Mouse (Mus musculus) kidney, postnatal 25 days (tissue): ENCODE data around the gene Pklr.
A peak's percentile ranks its signal among the peaks of the same experiment; 100 is the strongest.

Source experiments
- DNase-seq, 2 experiments: peaks; one replicate each; pipeline ENCODE4 v3.0.0; 2021; ENCODE audit warnings: mixed read lengths in 2 of 2

The Pklr gene

DNA sequence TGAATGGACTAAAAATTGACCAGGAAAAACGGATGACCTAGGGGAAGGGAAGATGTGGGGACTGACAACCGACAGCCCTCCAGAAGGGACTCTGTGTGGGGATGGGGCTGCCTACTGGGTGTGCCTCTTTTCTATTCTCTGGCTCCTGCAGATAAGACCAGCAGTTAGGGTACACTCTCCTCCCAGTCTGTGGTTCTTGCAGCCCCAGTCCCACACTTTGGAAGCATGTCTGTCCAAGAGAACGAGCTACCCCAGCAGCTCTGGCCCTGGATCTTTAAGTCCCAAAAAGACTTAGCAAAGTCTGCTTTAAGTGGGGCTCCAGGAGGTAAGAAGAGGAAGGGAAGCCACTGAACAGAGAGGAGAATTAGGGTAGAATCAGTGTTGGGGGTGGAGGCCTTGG, at the start of gene Pklr:
TSS of gene Pklr (plus strand) at position 185 of the 400 bp plus-strand sequence.
- no peak for DNase-seq

DNA sequence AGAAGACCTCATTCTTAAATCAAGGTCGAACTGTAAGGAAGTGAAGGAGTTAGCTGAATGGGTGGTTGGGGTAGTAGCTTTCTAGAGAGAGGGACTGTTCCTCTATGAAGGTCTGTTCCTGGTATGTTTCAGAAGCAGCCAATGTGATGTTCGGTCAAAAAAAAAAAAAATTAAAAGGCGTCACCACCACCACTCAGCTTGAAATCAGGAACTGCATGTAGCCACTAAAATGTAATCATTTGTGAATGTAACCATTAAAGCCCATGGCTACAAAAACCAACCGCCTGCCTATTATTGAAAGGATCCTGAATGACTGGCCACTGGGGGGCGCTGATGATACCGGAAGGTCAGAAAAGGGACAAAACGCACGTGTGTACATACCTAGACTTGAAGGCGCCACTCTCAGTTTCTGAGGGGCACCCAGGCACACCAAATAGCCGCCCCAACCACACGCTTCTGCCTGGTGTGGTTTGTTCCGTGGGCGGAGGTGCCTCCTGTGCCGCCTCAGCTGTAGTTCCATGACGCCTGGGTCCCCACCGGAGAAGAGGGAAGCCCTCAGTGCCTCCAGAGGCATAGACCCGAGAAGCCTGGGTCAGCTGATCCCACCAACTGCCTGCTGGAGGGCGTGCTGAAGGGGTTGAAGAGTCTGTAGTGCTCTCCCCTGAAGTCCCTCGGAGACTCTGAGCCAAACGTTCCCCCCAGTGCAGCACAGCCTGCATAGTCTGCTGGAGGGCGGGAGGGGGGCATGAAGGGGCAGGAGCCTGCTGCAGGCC, 48.4 kb upstream of the Pklr start:
- peak; percentile 90 to 95 for DNase-seq

DNA sequence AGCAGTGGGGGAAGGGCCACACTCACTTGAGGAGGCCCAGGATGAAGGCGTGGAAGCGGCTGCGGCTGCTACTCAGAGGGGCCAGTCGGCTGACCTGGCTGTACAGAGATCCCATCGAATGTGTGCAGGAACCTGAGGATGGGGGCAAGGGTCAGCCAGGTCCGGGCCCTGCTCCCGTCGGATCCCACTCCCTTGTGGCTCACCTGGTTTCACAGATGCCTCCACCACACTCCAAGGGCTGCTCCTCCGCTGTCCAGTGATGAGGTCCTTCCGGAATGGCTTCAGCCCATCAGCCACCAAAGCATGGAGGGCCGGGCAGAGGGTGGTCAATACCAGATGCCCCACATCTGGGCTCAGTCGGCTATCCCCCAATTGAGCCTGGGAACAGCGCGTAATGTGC, 47.0 kb upstream of the Pklr start:
- DNase-seq = peak; percentile 6 to 53

DNA sequence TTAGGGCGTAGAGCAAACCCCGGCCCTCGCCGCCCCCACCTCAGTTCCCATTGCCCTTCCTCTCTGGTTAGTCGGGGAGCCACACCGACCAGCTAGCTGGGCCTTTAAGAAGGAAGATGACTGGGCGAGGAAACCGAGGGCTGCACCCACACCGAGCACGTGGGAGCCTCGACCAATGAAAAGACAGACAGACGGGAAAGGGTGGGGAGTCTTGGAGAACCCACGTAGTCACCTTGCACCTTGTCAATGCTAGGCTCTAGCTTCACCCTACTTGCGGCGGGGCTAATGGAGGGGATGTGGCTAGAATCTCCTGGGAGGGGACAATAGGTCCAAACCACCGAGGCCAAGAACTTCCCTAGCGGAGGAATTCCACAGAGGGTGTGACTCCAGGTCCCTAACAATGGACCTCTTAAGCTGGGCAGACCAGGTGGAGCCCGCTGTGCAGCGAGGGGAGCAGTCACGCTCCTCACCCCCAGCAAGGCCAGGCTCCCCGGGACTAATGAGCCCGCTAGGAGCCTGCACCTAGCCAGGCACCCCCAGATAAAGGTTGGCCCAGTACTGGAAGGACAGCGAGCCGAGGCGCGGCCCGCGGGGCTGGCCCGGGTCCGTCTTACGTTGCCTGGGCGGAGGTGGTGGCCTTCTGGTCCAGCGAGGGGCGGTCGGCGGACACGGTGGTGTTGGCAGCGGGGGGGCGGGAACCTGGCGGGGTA, 45.9 kb upstream of the Pklr start:
- DNase-seq = peak; percentile 91 to 96

DNA sequence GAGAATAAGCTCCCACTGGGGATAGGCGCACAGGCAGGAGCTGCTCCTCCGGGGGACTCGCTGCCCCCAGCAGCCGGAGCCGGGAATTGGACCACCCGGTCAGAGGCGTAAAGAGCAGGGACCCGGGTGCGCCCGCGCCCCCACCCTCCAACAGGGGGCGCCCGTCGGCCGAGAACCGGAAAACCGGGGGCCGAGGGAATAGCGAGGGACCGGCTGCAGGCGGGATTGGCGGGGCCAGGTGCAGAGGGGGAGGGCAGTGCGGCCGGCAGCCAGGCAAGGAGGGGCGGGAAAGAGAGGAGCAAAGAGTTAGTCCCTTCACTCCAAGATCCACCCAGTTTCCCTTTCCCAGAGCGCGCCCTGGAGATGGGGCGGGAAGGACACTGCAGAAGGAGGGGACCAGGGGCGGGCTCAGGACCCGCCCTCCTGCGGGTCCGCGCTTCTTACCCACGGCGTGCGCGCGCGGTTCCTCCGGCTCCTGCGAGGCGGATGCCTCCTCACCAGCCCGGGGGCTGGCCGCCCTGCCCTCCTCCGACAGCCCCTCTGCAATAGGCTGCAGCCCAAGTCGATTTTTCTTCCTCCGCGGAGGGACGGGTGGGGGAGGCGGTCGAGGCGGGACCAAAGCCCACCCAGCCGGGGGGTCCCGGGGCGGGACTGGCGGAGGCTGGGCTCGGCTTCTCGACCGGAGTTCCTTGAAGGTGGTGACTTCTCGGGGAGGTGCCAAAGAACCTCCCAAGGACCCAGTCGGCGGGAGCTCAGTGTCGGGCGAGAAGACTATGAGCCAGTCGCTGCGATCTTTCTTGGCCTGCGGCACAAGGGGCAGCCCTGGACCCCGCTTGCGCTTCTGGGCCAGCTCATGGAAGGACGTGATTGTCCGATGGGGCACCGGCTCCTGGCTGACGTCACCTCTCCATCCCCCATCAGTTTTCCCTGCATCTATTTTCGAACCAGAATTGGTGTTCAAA, 45.0 kb upstream of the Pklr start:
- peak; percentile 80 to 92 for DNase-seq

DNA sequence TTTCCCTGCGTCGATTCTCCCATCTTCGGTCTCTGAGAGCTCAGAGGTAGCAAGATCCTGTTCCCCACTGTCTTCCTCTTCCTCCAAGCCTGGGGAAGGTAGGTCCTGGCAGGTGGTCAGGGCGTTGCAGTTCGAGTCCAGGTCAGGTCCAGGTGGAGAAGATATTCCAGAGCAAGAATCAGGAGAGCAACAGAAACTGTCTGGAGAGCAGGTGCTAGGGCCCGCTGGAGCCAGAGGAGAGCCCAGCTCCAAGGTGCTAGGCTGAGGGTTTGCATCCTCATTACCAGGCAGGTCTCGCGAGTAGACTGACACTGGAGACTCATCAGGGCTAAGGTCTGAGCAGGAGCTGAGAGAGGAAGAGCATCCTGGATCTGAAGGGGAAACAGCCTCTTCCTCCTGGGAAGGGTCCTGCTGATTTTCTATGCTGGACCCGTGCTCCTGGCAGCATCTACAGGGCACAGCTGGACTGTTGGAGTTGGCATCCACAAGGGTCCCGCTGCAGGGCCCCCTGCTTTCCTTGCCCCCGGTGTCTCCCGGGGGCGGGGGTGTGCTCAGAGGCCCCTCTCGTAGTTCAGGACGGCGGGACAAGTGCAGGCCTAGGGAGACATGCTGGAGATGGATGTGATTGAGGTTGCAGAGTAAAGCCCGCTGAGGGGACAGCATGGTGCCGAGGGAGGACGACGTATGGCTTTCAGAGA, 44.0 kb upstream of the Pklr start:
- no peak for DNase-seq

DNA sequence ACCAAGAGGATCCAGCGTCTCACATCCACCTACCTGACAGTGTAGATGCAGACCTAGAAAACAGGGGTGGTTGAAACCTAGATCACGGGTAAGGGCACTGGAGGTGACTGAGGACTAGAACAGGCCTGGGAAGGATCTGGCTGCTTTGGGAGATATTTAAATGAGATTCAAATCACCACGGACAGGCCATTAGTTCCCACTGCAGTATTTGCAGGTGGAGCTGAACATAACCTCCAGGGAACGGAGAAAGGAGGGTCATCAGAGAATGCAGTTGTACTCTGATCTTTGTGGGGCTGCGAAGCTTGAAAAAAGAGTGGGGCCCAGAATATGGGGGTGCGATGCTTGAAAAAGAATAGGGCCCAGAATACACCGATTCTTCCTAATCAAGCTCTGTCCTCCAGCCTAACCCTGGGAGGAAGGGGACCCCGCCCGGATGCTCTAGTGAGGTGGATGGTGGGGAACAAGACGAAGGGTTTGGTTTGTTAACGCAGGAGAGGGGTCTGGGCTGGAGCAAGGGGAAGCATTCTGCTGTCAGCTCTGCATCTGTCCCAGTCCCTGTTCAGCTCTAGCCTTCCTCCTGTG, 43.3 kb upstream of the Pklr start:
- DNase-seq = no peak

DNA sequence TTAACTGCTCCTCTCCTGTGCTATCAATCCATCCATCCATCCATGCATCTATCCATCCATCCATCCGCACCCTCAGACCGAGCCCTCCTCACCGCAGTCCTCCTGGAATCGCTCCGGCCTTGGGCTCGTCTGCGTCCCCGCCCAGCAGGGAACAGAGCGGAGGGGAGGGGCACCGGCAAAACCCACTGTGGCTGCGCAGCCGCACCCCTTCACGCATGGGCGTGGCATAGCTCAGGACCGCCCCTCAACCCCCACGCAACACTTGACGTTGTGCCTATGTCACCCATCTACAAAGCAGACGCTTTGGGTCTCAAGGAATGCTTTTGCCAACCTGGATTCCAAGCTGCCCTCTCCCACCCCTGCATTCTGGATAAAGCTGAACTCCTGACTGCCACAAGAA, 42.8 kb upstream of the Pklr start, which contains the start of gene Rusc1:
TSS of gene Rusc1 (minus strand) at position 137 of the 400 bp plus-strand sequence.
- peak; percentile 84 to 90 for DNase-seq

DNA sequence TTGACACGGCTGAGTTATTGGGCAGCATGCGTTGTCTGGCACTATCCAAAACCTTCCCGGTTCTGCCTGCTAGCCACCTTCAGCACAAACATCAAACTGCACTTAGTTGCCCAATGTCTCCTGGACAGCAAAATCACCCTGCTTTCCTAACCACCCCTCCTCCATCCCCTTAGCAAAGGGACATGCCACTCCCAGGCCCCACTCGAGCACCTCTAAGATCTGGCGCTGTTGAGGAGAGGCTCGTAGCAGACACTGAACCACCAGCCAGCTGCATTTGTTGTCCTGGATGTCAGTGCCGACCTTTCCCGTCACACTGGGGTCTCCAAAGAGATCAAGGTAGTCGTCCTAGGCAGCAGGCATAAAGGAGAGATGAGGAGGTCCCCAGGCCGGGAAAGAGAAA, 41.9 kb upstream of the Pklr start:
- DNase-seq = no peak

DNA sequence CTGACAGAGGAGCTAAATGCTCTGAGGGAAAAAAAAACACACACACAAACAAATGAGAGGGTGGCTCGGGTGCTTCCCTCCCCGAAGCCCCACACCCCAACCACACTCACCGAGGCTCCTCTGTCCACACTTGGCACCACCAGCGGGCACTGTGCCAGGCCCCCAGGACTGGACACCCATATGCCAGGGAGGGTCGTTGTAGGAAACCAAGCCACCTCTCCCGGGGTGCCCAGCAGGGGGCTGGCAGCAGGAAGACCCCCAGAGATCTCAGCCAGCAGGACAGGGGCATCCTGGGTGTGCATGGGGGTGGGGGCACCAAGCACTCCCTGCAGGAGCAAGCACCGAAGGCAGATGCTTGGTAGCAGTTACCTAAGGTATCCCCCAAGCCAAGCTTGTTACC, 35.1 kb upstream of the Pklr start, which contains the start of gene Gm43738:
TSS of gene Gm43738 (minus strand) at position 289 of the 400 bp plus-strand sequence.
- DNase-seq = peak in 1 of 2 experiments; percentile 54

DNA sequence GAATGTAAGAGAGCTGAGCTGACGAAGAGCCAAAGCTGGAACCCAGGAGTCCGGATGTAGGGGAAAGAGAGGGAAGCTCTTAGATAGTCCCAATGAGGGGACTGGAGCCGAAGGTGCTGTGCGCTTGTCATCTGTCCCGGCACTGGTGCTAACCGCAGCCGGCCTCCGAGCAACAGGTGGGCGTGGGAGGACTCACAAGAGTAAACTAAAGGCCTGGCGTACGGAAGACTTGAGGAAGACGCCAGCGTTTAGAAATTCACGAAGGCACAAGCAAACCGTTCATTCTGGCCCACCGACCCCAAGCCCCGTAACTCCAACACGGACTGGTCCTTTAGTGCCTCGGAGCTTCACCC, 34.5 kb upstream of the Pklr start:
- no peak for DNase-seq

DNA sequence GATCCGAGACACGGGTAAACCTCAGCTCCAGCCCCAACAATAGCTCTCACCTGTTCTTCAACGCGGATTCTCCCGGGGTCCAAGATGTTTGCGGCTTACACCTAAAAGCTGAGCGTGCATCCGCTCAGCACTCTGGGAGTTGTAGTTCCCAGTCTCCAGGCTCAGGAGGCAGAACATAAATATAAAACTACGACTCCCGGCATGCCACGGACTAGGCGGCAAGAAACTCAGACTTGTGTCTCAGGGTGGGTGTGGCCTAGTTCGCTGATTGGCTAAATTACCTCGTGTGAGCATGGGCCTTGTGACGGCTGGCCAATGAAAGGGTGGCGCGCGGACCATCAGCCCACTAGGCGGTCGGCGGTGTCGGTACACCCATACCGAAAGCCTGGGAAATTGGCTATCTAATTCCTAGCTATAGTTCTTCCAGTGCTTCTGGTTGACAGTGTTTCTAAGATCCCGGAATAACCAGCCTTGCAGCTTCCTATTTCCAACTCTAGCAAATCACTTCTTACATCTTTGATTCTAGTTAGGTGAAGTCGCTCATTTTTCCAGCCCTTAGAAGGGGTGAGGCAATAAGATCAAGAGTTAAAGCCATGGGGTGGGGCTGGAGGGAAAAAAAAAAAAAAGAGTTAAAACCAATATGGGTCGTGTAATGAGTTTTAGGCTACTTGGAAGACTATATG, 34.0 kb upstream of the Pklr start, which contains the start of gene Fdps:
TSS of gene Fdps (minus strand) at position 148 of the 683 bp plus-strand sequence.
- peak; percentile 99 for DNase-seq

DNA sequence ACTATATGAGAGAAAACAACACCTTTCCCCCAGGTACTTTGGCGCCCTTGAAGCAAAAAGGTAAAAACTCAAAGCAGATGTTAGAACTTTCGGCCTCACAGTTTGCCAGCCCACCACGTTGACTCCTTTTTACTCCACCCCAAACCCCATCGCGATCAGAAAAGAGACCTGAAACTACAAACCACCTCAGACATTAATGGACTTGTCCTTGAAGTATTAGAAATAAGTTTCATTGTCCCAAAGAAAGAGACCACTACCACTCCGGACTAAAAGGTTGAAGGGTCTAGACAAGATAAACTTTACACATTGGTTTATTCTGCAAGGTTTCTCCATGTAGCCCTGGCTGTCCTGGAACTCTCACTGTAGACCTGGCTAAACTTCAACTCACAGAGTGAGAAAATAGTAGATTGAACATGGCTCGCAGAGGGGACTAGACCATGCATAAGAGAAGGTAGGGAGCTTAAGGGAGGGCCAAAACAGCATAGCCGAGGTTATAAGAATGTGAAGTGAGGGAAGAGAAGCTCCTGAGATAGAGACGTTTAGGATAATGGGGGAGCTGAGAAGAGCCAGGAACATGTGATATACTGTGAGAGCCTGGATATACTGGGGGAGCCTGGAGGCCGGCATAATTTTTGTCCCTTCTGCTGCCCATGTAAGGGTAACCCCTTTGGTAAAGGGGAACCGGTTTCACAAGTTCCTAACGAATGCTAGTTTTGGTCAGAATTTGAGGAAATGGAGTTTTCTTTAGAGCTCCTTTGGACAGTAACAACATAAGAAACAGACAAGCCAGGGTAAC, 33.2 kb upstream of the Pklr start:
- DNase-seq = no peak

DNA sequence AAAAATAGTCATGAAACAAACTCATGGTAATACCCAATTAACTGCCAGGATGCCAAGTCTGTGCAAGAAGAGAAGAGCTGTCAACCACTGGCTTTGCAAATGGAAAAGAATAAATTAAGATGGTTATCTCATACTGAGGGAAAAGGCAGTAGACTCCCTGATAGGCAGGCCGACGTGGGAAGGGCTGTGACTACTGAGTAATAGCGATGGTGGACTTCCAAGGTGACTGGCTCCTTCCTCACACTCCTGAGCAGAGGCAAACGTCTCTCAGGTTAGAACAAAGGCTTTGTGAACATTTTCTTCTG, 32.7 kb upstream of the Pklr start:
- no peak for DNase-seq

DNA sequence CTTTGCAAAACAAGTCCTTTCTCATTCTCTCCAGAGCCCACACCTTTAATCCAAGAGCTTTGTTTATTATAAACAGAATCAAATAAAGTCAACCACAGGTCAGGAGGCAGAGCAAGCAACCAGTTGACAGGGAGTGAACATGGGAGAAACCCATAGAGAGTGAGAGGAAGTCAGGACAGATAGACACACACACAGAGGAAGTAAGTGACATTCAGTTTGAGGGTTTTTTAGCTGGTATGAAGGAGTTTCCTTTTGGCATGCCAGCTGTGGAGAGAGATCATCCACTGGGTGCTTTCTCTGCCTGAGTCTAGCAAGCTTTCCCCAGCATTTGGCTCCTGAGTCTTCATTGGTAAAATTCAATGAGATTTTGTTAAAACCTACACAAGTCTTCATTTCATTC, 29.1 kb upstream of the Pklr start:
- DNase-seq = no peak

DNA sequence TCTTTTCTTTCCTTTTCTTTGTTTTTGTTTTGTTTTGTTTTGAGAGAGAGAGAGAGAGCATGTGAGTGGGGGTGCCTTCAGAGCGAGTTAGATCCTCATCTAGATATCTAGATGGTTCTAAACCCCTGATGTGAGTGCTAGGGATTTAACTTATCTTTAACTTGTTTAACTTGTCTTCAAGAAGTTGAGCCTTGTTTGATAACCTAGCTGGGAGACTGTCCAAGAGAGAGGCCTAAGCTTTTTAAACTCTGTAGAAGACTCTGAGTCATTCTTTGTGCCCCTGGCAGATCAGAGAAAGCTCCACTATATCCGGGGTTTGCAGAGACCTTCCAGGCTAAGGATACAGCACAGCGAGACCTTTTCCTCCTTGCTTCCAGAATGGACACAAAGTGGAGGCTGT, 28.4 kb upstream of the Pklr start:
- DNase-seq = no peak

DNA sequence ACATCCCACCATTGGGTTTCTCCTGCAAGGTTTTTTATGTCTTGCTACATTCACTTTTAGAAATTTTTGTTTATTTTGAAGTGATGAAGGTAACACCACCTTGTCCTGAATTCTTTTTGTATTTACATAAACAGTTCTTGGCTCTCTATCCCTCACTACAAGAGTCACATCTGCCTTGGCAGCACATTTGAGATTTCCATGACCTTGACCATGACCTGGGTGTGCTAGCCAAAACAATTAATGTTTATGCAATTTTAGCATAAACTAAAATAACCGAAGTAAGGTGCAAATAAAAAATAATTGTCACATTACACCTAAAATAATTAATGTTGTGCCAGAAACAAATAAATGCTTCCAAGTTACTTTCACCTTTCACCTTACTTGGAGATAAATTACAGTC, 27.8 kb upstream of the Pklr start:
- no peak for DNase-seq

DNA sequence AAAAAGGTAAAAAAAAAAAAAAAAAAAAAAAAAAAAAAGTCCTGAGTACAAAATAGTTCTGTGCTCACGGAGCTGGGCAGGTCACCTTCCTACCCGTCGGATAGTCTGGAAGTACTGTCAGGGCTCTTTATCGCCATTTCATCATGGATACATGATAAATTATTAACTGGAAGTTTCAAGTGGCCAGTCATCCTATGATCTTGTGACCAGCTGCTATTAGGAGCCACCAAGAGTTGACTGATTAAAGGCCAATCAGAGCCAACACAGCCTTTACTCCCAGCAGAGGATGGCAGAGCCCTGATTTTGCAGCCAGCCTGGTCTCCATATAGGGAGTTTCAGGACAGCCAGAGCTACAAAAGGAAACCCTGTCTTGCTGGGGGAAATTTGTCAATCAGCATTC, 22.9 kb upstream of the Pklr start:
- peak; percentile 38 to 61 for DNase-seq

DNA sequence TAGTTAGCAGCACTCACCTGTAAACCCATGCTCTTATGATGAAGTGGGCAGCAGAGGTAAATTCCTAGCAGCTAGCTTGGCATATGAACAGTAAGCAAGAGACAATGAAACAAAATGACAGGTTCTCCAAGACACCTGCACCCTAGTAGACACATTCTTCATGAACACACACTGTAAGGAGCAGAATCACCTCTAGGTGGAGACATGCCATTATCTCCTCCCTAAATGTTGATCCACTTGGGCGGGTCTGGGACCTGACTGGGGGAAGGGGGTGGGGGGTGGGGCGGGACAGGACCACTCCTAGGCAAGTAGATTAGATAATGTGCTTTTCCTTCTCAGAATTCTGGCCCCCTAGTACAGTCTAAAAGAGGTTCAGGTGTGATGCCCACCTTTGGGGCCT, 20.4 kb upstream of the Pklr start:
- DNase-seq = peak in 1 of 2 experiments; percentile 60

DNA sequence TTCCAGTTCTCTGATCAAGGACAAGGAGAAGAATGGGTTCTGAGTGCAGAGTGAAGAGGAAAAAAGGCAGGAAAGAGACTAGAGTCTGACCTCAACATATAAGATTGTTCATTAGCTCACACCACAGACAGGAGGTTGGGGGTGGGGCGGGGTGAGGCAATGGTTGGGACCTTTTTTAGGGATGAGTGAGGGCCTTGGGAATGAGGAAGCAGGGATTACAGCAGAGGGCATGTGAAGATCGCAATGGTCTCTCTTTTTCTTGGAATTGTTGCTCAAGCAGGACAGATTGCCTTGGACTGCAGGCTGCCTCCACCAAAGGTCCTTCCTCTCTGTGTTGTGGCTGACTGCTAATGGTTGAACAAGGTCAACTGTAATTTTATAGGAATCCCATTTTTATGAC, 12.6 kb upstream of the Pklr start:
- no peak for DNase-seq

DNA sequence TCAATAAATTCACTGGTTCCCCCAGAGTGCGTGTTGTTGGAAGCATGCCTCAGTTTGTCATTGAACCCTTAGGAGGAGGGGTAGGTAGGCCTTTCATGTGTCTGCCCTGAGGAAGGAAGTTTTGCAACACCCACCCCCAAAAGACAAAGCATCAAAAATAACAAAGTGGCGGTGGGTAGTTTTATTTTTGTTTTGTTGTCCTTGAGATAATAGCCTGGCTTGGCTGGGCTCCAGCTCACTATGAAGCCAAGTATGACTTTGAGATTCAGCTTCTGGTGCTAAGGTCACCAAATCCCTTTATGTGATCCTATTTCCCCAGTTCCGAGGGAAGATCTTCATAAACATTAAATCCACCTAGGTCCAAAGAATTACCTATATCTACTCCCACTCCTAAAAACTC, 11.7 kb upstream of the Pklr start:
- DNase-seq = peak in 1 of 2 experiments; percentile 62
